Mouse (Mus musculus) activated CD4-positive, CD25-positive, alpha-beta regulatory T cell (primary cell): Measurements from ENCODE around the gene Alox12b. TPM values are rescaled to one million over a fixed set of nuclear protein-coding genes. Genes with fewer than 3 reads are reported as not detected.

Source experiments
- polyA plus RNA-seq, 2 experiments: library from polyadenylated mRNA; unstranded; fragments of 100-300 nt; shearing (Covaris generic); gene quantifications; one replicate each; pipeline ENCODE4 v1.2.1; 2017

Gene Alox12b
- polyA plus RNA-seq: not detected

GRCm38 (mm10) chr11:69156800-69157199 lies at the start of gene Alox12b:
Gene Alox12b (plus strand): TSS chr11:69156989.

GRCm38 (mm10) chr11:69120221-69121000 lies 36.4 kb upstream of the Alox12b start, which contains the start of gene Hes7:
Gene Hes7 (plus strand): TSS chr11:69120404.

GRCm38 (mm10) chr11:69122336-69122951 lies 34.3 kb upstream of the Alox12b start, which contains the start of gene 9130213A22Rik:
Gene 9130213A22Rik (minus strand): TSS chr11:69122589.

GRCm38 (mm10) chr11:69125852-69125918 lies 31.1 kb upstream of the Alox12b start, which contains the start of gene Aloxe3:
Gene Aloxe3 (plus strand): TSS chr11:69125896.

GRCm38 (mm10) chr11:69197743-69198142 lies 41.0 kb downstream of the Alox12b start, which contains the start of gene Alox8:
Gene Alox8 (minus strand): TSS chr11:69197843.

Other genes starting within 250 kb of the Alox12b start
- gene Odf4, start 229.9 kb upstream of the Alox12b start, polyA plus RNA-seq: under 1 TPM in 1 of 2 experiments, not detected in 1; 0.28 TPM
- gene Arhgef15, start 199.5 kb upstream of the Alox12b start, polyA plus RNA-seq: under 1 TPM in 1 of 2 experiments, not detected in 1; 0.12 TPM
- gene Slc25a35, start 188.9 kb upstream of the Alox12b start, polyA plus RNA-seq: 10 to 100 TPM in 1 of 2 experiments, 1 to 10 TPM in 1; 8.1 to 11.2 TPM
- gene Rangrf, start 181.8 kb upstream of the Alox12b start, polyA plus RNA-seq: 10 to 100 TPM; 18.9 to 36.2 TPM
- gene Pfas, start 148.5 kb upstream of the Alox12b start, polyA plus RNA-seq: 1 to 10 TPM; 2.9 to 4.4 TPM
- 10 to 100 TPM; 13.6 to 14.6 TPM for gene Ctc1, start 141.1 kb upstream of the Alox12b start, polyA plus RNA-seq
- gene Aurkb, start 111.3 kb upstream of the Alox12b start, polyA plus RNA-seq: 10 to 100 TPM; 23.1 to 23.3 TPM
- gene Borcs6, start 97.3 kb upstream of the Alox12b start, polyA plus RNA-seq: 1 to 10 TPM; 7.5 to 8.5 TPM
- 1 to 10 TPM; 3.4 to 4.2 TPM for gene Tmem107, start 86.2 kb upstream of the Alox12b start, polyA plus RNA-seq
- gene Vamp2, start 68.5 kb upstream of the Alox12b start, polyA plus RNA-seq: 100 to 1,000 TPM; 113 to 123 TPM
- 10 to 100 TPM in 1 of 2 experiments, 1 to 10 TPM in 1; 6.6 to 10.3 TPM for gene Per1, start 61.8 kb upstream of the Alox12b start, polyA plus RNA-seq
- gene Hes7, start 36.6 kb upstream of the Alox12b start, polyA plus RNA-seq: under 1 TPM in 1 of 2 experiments, not detected in 1; 0.08 TPM
- under 1 TPM in 1 of 2 experiments, not detected in 1; 0.17 TPM for gene 9130213A22Rik, start 34.4 kb upstream of the Alox12b start, polyA plus RNA-seq
- gene Aloxe3, start 31.1 kb upstream of the Alox12b start, polyA plus RNA-seq: under 1 TPM in 1 of 2 experiments, not detected in 1; 0.05 TPM
- 10 to 100 TPM in 1 of 2 experiments, 1 to 10 TPM in 1; 3.0 to 14.3 TPM for gene Alox8, start 40.9 kb downstream of the Alox12b start, polyA plus RNA-seq
- under 1 TPM; 0.10 to 0.79 TPM for gene Gucy2e, start 80.0 kb downstream of the Alox12b start, polyA plus RNA-seq
- gene Cntrob, start 166.8 kb downstream of the Alox12b start, polyA plus RNA-seq: 10 to 100 TPM in 1 of 2 experiments, 1 to 10 TPM in 1; 4.3 to 12.7 TPM
- 100 to 1,000 TPM; 106 to 112 TPM for gene Trappc1, start 167.0 kb downstream of the Alox12b start, polyA plus RNA-seq
- 1 to 10 TPM; 1.9 to 3.8 TPM for gene Kcnab3, start 169.3 kb downstream of the Alox12b start, polyA plus RNA-seq
- 1 to 10 TPM; 2.3 to 8.7 TPM for gene Rnf227, start 183.5 kb downstream of the Alox12b start, polyA plus RNA-seq
- gene Chd3, start 212.4 kb downstream of the Alox12b start, polyA plus RNA-seq: 100 to 1,000 TPM in 1 of 2 experiments, 10 to 100 TPM in 1; 81.9 to 111 TPM
- gene Naa38, start 238.5 kb downstream of the Alox12b start, polyA plus RNA-seq: 100 to 1,000 TPM; 128 to 154 TPM
- gene Cyb5d1, start 238.6 kb downstream of the Alox12b start, polyA plus RNA-seq: 10 to 100 TPM; 20.5 to 23.2 TPM
- under 1 TPM; 0.14 to 0.22 TPM for gene Tmem88, start 241.2 kb downstream of the Alox12b start, polyA plus RNA-seq